Mouse (Mus musculus): ENCODE data around the gene Slc38a3. TPM values are rescaled to one million over a fixed set of nuclear protein-coding genes. Genes with fewer than 3 reads are reported as not detected.
A peak's percentile ranks its signal among the peaks of the same experiment; 100 is the strongest.

Slc38a3 gene
- polyA plus RNA-seq, 1 experiment from 2014 or later, result 26.2 TPM

- H3K27ac ChIP-seq, result no peak overlapping the region
- ATAC-seq (ENCODE audit: low FRiP score), result no peak
These were observed 48.4 kb downstream of the Slc38a3 start for GRCm38 (mm10) chr9:107620954-107621353.

DNA sequence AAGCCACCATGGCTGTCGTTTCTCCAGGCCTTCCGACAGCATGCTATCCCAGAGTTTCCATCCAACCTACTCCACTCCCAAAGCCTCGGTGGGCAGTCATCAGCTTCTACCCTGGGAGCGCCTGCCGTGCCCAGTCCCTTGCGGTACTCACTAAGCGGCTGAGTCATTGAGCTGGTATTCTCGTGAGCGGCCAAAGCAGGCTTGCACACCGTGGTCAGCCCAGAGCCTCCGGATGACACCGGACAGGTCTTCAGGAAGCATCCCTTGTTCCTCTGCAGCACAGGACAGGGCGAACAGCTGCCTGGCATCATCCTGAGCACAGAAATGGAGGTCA lies 49.8 kb downstream of the Slc38a3 start:
- Histone ChIP-seq H3K36me3 (peaks cover 62% of the 10 kb centered on the region), H3K9ac (peak overlapping the region; percentile 43)
- WGBS, result 75% methylated on average over 13 of the region's 13 CpGs

More at GRCm38 (mm10) chr9:107620954-107621353, 48.4 kb downstream of the Slc38a3 start:
- no peaks in the 10 kb centered on the region for H3K27me3 ChIP-seq
- no peak overlapping the region for H3K9ac ChIP-seq
- no peaks in the 10 kb centered on the region for H3K9me3 ChIP-seq
- H3K4me1 ChIP-seq (replicated peaks), result peaks cover 46% of the 10 kb centered on the region
- peaks cover 54% of the 10 kb centered on the region for H3K36me3 ChIP-seq
- no peak overlapping the region for H3K4me3 ChIP-seq
- H3K4me2 ChIP-seq, result no peak overlapping the region

GRCm38 (mm10) chr9:107618778-107619545 lies 50.4 kb downstream of the Slc38a3 start:
- no peak for ATAC-seq (ENCODE audit: low FRiP score)
- Histone ChIP-seq H3K9ac (peak overlapping the region; percentile 43), H3K4me3 (no peak overlapping the region), H3K27me3 (no peaks in the 10 kb centered on the region), H3K36me3 (peaks cover 63% of the 10 kb centered on the region), H3K4me1 (replicated peaks) (peaks cover 36% of the 10 kb centered on the region), H3K27ac (peak overlapping the region; percentile 81), H3K4me2 (no peak overlapping the region), H3K9me3 (no peaks in the 10 kb centered on the region)
- WGBS, result 56% methylated on average over 13 of the region's 13 CpGs

More for the DNA sequence above, 49.8 kb downstream of the Slc38a3 start:
- Histone ChIP-seq H3K27ac (peak overlapping the region; percentile 81), H3K27me3 (no peaks in the 10 kb centered on the region), H3K4me2 (no peak overlapping the region), H3K9me3 (no peaks in the 10 kb centered on the region), H3K4me1 (replicated peaks) (peaks cover 41% of the 10 kb centered on the region), H3K4me3 (no peak overlapping the region)
- ATAC-seq (ENCODE audit: low FRiP score), result no peak

- Histone ChIP-seq H3K27ac (peak overlapping the region; percentile 81), H3K4me2 (no peak overlapping the region), H3K27me3 (no peaks in the 10 kb centered on the region), H3K9ac (no peak overlapping the region), H3K36me3 (peaks cover 65% of the 10 kb centered on the region), H3K4me3 (no peak overlapping the region), H3K9me3 (no peaks in the 10 kb centered on the region), H3K4me1 (replicated peaks) (peaks cover 34% of the 10 kb centered on the region)
- no peak for ATAC-seq (ENCODE audit: low FRiP score)
- 93% methylated on average over 6 of the region's 6 CpGs for WGBS
These were observed 51.2 kb downstream of the Slc38a3 start for GRCm38 (mm10) chr9:107618098-107618497.

DNA sequence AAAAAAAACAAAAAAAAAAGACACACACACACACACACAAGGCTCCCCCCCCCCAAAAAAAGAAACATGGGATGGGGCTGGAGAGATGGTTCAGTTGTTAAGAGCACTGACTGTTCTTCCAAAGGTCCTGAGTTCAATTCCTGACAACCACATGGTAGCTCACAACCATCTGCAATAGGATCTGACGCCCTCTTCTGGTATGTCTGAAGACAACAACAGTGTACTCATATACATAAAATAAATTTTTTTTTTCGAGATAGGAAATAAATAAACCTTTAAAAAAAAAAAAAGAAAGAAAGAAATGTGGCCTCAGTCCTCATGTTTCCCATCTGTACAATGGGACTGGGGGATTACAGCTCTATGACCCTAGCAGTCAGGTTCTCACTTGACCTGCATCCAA lies 51.9 kb downstream of the Slc38a3 start:
- no peak overlapping the region for H3K9ac ChIP-seq
- no peak overlapping the region for H3K4me2 ChIP-seq
- no peaks in the 10 kb centered on the region for H3K9me3 ChIP-seq
- H3K4me3 ChIP-seq, result no peak overlapping the region
- no peak overlapping the region for H3K27ac ChIP-seq
- 80% methylated on average over 2 of the region's 2 CpGs for WGBS
- H3K36me3 ChIP-seq, result peaks cover 65% of the 10 kb centered on the region
- no peak for ATAC-seq (ENCODE audit: low FRiP score)
- no peaks in the 10 kb centered on the region for H3K27me3 ChIP-seq
- H3K4me1 ChIP-seq (replicated peaks), result peaks cover 38% of the 10 kb centered on the region

DNA sequence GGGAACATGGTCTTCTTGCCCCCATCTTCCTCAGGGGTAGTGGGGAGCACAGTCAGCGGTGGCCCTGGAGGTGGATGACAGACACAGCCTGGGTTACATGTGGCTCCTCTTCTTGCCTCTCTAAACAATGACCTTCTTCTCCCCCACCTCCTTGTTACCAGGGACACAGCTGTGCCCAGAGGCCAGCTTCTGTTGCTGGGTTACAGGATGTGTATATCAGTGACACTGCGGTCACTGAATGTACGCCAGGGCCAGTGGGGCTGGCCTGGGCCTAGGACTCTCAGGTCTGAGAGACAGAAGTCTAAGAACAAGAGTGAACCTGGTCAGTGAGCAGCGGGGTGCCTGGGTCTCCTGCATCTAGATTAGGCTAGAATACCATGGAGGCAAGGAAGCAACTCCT lies 54.3 kb downstream of the Slc38a3 start:
- Histone ChIP-seq H3K27ac (peak overlapping the region; percentile 99), H3K36me3 (peaks cover 57% of the 10 kb centered on the region), H3K4me2 (no peak overlapping the region), H3K9ac (0 out of 2 replicates have a peak overlapping the region, but pooled peaks have one; percentile 35), H3K27me3 (no peaks in the 10 kb centered on the region), H3K9me3 (no peaks in the 10 kb centered on the region), H3K4me1 (replicated peaks) (peaks cover 54% of the 10 kb centered on the region), H3K4me3 (no peak overlapping the region)
- WGBS, result 44% methylated on average over 4 of the region's 4 CpGs
- ATAC-seq (ENCODE audit: low FRiP score), result no peak

DNA sequence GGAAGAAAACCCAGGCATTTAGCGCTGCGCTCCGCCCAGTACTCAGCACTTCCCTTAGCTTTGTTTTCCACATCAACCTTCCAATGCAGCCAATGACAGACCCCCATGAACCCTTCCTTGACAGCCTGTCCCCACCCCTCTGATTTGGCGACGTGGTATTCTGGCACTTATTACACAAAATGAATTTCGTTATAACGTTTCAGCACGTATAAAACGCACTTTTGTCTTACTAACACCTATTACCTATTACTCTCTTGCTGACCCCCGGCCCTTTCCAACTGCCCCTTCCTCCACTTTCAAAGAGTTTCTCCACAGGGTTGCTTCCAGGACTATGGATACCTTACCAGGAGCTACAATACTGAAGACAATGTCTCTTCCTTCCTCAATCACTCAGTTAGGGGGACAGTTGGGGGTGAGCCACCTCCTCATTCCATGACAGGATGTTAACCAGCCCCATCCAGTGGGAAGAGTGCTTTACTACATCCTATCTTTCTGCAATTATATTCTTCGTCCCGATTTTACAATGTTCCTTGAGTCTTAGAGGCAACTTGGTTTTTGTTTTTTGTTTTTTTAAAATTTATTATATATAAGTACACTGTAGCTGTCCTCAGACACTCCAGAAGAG lies 56.3 kb downstream of the Slc38a3 start:
- ATAC-seq (ENCODE audit: low FRiP score), result peak; percentile 23; the same call in 1 of the 2 replicates
- 13% methylated on average over 12 of the region's 12 CpGs for WGBS
- peaks cover 38% of the 10 kb centered on the region for H3K36me3 ChIP-seq
- H3K4me3 ChIP-seq, result peak overlapping the region; percentile 34
- no peaks in the 10 kb centered on the region for H3K27me3 ChIP-seq
- H3K9ac ChIP-seq, result peak overlapping the region; percentile 83
- peaks cover 52% of the 10 kb centered on the region for H3K4me1 ChIP-seq (replicated peaks)
- H3K4me2 ChIP-seq, result peak overlapping the region; percentile 59
- no peaks in the 10 kb centered on the region for H3K9me3 ChIP-seq
- H3K27ac ChIP-seq, result peak overlapping the region; percentile 99

DNA sequence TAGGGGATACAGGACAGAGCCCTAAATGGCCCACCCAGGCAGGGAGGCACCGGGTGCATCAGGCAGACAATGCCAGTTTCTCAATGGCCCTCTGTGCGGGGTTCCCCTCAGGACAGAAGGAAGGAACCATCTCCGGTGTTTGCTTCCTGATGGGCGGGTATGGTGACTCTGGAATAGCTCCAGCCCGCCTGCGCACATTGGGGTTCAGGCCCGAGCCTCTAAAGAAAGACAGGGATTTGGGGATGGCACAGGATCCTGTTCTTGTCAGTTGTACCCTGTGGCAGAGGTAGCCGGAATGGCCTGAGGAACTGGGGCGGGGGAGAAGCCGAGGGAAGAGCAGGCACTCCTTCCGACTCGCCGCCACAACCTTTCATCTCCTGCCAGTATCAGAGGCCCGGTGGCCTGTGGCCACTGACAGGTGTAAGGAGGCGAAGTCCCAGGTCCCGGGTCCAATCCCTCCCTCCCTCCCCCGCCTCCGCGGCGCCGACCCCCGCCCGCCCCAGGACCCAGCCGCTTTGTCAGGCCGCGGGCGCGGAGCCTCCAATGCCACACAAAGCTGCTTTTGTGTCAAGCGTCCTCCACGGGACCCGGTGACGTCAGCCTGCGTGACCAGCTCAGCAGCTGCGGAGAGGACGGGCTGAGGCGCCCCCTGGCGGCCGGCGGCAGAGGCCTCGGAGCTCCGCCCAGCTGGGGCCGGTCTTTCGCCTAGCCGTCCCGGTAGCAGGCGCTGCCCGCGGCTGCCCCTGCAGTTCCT lies 57.0 kb downstream of the Slc38a3 start:
- peak overlapping the region; percentile 83 for H3K9ac ChIP-seq
- no peaks in the 10 kb centered on the region for H3K27me3 ChIP-seq
- H3K4me2 ChIP-seq, result peak overlapping the region; percentile 59
- 3% methylated on average over 47 of the region's 48 CpGs for WGBS
- H3K9me3 ChIP-seq, result no peaks in the 10 kb centered on the region
- peak overlapping the region; percentile 34 for H3K4me3 ChIP-seq
- peaks cover 57% of the 10 kb centered on the region for H3K4me1 ChIP-seq (replicated peaks)
- peak overlapping the region; percentile 99 for H3K27ac ChIP-seq
- peaks cover 33% of the 10 kb centered on the region for H3K36me3 ChIP-seq
- peak; percentile 94 for ATAC-seq (ENCODE audit: low FRiP score)

- Histone ChIP-seq H3K27ac (peak overlapping the region; percentile 99), H3K9ac (peak overlapping the region; percentile 83), H3K4me3 (peak overlapping the region; percentile 34; the same call in 1 of the 2 replicates), H3K36me3 (peaks cover 28% of the 10 kb centered on the region), H3K4me1 (replicated peaks) (peaks cover 64% of the 10 kb centered on the region), H3K4me2 (peak overlapping the region; percentile 59), H3K9me3 (no peaks in the 10 kb centered on the region), H3K27me3 (no peaks in the 10 kb centered on the region)
- WGBS, result 78% methylated on average over 6 of the region's 6 CpGs
- no peak; the same call in 1 of the 2 replicates for ATAC-seq (ENCODE audit: low FRiP score)
These were observed 57.7 kb downstream of the Slc38a3 start for GRCm38 (mm10) chr9:107611456-107612190.

DNA sequence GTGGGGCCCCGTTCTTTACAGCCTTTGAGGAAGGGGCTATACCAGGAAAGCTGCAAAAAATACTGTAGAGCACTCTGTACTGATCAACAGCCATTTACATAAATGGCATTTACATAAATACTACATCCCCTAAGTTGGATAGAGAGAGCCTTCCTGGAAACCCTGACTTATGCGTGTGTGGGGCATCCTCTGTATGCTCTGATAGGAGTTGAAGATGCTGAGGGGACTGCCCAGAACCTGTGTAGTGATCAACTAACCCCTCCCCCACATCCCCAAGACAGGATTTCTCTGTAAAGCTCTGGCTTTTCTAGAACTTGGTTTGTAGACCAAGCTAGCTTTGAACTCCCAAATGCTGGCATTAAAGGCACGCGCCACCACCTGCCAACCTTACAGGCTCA lies 59.9 kb downstream of the Slc38a3 start:
- Histone ChIP-seq H3K4me3 (no peak overlapping the region), H3K4me1 (replicated peaks) (peaks cover 75% of the 10 kb centered on the region), H3K9me3 (no peaks in the 10 kb centered on the region), H3K4me2 (no peak overlapping the region), H3K27me3 (no peaks in the 10 kb centered on the region), H3K9ac (no peak overlapping the region), H3K27ac (peak overlapping the region; percentile 8; the same call in 1 of the 2 replicates), H3K36me3 (peaks cover 6% of the 10 kb centered on the region)
- 63% methylated on average over 4 of the region's 4 CpGs for WGBS
- ATAC-seq (ENCODE audit: low FRiP score), result no peak

DNA sequence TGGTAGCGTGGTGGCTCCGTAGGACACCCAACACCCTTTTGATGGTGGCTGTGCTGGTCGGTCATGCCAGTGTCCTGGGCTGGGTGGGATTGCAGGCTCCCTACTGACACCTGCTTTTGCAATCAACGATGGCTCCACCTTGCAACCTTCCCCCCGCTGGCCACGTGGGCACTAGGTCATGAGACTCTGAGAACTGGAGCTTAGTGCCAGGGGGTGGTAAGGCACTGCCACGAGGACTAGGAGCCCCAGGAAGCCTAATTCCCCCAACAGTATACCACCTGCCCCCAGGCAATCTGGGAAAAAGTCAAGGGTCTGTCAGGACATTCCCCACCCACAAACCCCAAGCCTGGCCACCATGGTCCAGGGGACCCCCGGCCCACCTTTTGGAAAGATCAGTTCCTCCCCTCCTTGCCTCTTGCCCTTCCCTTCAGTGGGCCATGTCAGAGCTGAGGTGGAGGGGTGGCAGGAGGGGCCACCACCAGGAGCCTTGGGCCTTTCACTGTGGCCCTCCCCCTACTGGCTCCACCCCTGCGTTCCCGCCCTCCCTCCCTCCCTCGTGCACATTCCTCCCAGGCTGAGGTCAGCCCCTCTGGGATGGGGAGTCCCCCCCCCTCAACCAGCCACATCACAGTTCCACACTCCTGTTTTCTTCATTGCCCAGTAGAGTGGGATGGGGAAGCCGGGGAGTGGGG lies 60.4 kb downstream of the Slc38a3 start, which contains the start of gene Sema3b:
Gene Sema3b, minus strand, starts transcription at position 489 of the 692 bp plus-strand sequence.
- Histone ChIP-seq H3K4me3 (no peak within 1 kb of the TSS), H3K4me1 (replicated peaks) (peaks cover 80% of the 10 kb centered on the region), H3K4me2 (no peak within 1 kb of the TSS), H3K9me3 (no peaks in the 10 kb centered on the region), H3K36me3 (peaks cover 1% of the 10 kb centered on the region), H3K9ac (0 out of 2 replicates have a peak within 1 kb of the TSS, but pooled peaks have one; percentile 29), H3K27ac (peak within 1 kb of the TSS; percentile 44), H3K27me3 (no peaks in the 10 kb centered on the region; the same call in 1 of the 2 replicates)
- ATAC-seq (ENCODE audit: low FRiP score), result no peak
- WGBS, result 45% methylated on average over 12 of the region's 12 CpGs
